Mouse (Mus musculus): ENCODE results near the gene Zfp212. TPM values are rescaled to one million over a fixed set of nuclear protein-coding genes. Genes with fewer than 3 reads are reported as not detected.
A peak's percentile ranks its signal among the peaks of the same experiment; 100 is the strongest.
"Not testable (repeated sequence)": the region's sequence is repeated elsewhere in the genome, so short reads cannot be mapped to it uniquely, and the experiment has no call there.

Zfp212 gene
- polyA plus RNA-seq, 1 experiment from 2014 or later = 9.1 TPM

DNA sequence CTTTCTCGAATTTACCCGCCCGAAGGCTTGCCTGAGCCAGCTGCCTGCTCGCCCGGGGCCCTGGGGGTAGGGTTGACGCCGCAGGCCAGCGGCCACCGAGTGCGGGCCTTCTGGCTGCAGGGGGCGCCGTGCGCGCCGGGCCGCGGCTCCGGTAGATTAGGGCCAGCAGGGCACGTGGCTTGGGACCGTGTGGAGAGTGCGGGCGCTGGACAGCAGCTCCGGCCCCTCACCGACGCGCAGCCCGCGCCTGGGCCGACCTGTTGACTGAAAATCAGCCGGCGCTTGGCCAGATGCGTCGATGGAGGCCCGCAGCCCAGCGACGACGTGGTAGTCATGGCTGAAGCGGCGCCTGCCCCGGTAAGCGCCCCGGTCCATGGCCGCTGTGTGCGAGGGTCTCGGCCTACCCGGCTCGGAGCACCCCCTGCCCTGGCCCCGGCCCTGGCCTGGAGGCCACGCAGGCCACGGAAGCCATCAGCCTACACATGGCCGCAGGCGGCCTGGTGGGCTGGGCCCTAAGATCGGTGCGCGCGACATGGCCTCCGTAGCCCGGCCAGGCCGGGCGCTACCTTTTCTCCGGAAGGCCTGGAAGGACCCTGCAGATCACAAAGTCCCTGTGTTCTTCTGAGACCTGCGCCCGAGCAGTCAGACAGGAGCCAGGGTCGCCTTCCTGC, 22.9 kb downstream of the Zfp212 start:
- Histone ChIP-seq H3K4me2 (peak overlapping the region; percentile 90), H3K9ac (peak overlapping the region; percentile 64), H3K4me1 (replicated peaks) (peaks cover 11% of the 10 kb centered on the region), H3K9me3 (replicated peaks) (no peaks in the 10 kb centered on the region; the same call in 1 of the 2 replicates), H3K27me3 (replicated peaks) (peaks cover 12% of the 10 kb centered on the region), H3K36me3 (peaks cover 14% of the 10 kb centered on the region; the same call in 1 of the 2 replicates), H3K4me3 (peak overlapping the region; percentile 54), H3K27ac (ENCODE audit: poor library complexity, severe bottlenecking) (no peak overlapping the region)
- WGBS = 8% methylated on average over 64 of the region's 64 CpGs
- peak; percentile 89 for ATAC-seq (ENCODE audit: insufficient number of reproducible peaks, low FRiP score)

DNA sequence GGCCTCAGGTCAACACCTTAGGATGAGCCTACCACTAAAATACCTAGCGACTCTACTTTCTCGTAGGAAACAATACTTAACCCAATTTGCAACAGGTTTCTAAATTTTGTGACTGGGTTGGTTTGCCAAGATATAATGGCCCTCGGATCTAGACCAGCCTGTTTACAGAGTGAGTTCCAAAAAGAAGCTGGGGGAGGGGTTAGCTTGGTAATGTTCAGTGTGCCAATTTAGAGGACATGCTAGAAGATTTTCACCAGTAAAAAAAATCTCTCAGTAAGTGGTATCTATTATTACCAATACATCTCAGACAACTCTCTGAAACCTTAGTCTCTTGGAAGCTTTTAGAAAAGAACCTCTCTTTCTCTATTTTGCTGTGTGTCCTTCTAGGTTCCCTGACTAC, 23.4 kb downstream of the Zfp212 start:
- H3K27me3 ChIP-seq (replicated peaks) = peaks cover 13% of the 10 kb centered on the region
- peaks cover 11% of the 10 kb centered on the region for H3K4me1 ChIP-seq (replicated peaks)
- peak overlapping the region; percentile 64 for H3K9ac ChIP-seq
- H3K4me3 ChIP-seq = peak overlapping the region; percentile 54
- 84% methylated on average over 3 of the region's 3 CpGs for WGBS
- ATAC-seq (ENCODE audit: insufficient number of reproducible peaks, low FRiP score) = no peak
- no peak overlapping the region for H3K27ac ChIP-seq (ENCODE audit: poor library complexity, severe bottlenecking)
- H3K9me3 ChIP-seq (replicated peaks) = no peaks in the 10 kb centered on the region; the same call in 1 of the 2 replicates
- peak overlapping the region; percentile 90 for H3K4me2 ChIP-seq
- H3K36me3 ChIP-seq = peaks cover 14% of the 10 kb centered on the region; the same call in 1 of the 2 replicates

DNA sequence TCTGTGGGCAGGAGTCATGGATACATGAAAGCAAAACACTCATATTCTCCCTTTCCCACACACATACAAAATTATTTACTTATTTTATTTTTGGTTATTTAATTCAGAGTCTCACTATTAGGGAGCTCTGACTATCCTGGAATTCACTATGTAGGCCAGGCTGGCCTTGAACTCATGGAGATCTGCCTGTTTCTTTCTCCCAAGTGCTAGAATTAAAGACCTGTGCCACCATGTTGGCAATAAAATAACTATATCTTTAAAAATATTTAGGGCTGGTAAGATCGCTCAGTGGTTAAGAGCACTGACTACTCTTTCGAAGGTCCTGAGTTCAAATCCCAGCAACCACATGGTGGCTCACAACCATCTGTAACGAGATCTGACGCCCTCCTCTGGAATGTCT, 27.1 kb downstream of the Zfp212 start:
- no peak overlapping the region for H3K4me2 ChIP-seq
- H3K27me3 ChIP-seq (replicated peaks) = peaks cover 31% of the 10 kb centered on the region
- no peak for ATAC-seq (ENCODE audit: insufficient number of reproducible peaks, low FRiP score)
- H3K9ac ChIP-seq = no peak overlapping the region
- no peak overlapping the region for H3K4me3 ChIP-seq
- H3K4me1 ChIP-seq (replicated peaks) = peaks cover 11% of the 10 kb centered on the region
- no peaks in the 10 kb centered on the region; the same call in 1 of the 2 replicates for H3K9me3 ChIP-seq (replicated peaks)
- no peak overlapping the region for H3K27ac ChIP-seq (ENCODE audit: poor library complexity, severe bottlenecking)
- WGBS = 93% methylated on average over 4 of the region's 4 CpGs
- H3K36me3 ChIP-seq = peaks cover 14% of the 10 kb centered on the region; the same call in 1 of the 2 replicates

- under 1% methylated on average over 31 of the region's 31 CpGs for WGBS
- peak; percentile 99 for ATAC-seq (ENCODE audit: insufficient number of reproducible peaks, low FRiP score)
- Histone ChIP-seq H3K36me3 (no peaks in the 10 kb centered on the region), H3K4me1 (replicated peaks) (no peaks in the 10 kb centered on the region), H3K9ac (peak within 1 kb of the TSS; percentile 80), H3K4me3 (peak within 1 kb of the TSS; percentile 66), H3K27ac (ENCODE audit: poor library complexity, severe bottlenecking) (no peak within 1 kb of the TSS), H3K4me2 (peak within 1 kb of the TSS; percentile 86), H3K9me3 (replicated peaks) (no peaks in the 10 kb centered on the region), H3K27me3 (replicated peaks) (peaks cover 50% of the 10 kb centered on the region)
Observed at GRCm38 (mm10) chr6:47953191-47953726, 33.0 kb downstream of the Zfp212 start, which contains the start of gene Zfp956. Gene Zfp956, plus strand, starts transcription at chr6:47953390.

DNA sequence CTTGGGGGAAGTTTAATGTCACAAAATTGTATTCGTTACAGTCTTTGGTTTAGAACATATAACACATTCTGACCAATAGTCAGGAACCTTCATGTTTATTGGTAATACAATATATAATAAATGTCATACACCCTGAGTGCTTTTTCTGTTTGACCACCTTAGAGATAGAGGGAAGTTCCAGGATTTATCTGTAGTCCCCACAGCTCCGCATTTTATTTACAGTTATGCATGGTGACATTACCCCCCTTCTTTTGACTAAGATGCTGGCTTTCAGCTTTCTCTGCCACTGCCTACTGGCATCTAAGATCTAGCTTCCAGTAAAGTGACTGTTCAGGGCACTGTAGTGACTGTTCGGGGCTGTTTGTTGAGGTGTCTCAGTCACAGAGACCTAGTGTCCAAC, 34.1 kb downstream of the Zfp212 start:
- no peak overlapping the region for H3K4me3 ChIP-seq

DNA sequence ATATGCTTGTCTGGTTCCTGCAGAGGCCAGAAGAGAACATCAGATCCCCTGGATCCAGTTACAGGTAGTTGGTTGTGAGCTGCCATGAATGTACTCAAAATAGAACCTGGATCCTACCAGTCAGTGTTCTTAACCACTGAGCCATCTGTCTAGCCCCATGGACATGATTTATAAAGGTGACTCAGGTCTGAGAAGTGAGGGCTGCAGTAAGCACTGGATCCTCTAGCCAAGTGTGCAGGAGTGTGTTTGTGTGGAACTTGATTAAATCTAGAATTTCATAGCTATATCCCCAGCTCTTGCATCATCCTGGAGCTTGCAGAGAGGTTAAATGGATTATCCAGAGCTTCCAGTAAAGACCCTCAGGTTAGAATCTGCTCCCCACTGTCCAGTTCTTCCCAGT, 37.5 kb downstream of the Zfp212 start:
- H3K4me3 ChIP-seq = no peak overlapping the region
- H3K27me3 ChIP-seq (replicated peaks) = peaks cover 32% of the 10 kb centered on the region; the same call in 1 of the 2 replicates
- no peaks in the 10 kb centered on the region for H3K36me3 ChIP-seq

More for the DNA sequence above, 34.1 kb downstream of the Zfp212 start:
- no peak overlapping the region for H3K9ac ChIP-seq
- H3K4me2 ChIP-seq = no peak overlapping the region; the same call in 1 of the 2 replicates
- H3K36me3 ChIP-seq = no peaks in the 10 kb centered on the region
- H3K9me3 ChIP-seq (replicated peaks) = no peaks in the 10 kb centered on the region
- no peak for ATAC-seq (ENCODE audit: insufficient number of reproducible peaks, low FRiP score)
- H3K27me3 ChIP-seq (replicated peaks) = peaks cover 44% of the 10 kb centered on the region
- H3K27ac ChIP-seq (ENCODE audit: poor library complexity, severe bottlenecking) = no peak overlapping the region
- no peaks in the 10 kb centered on the region for H3K4me1 ChIP-seq (replicated peaks)
- WGBS = 90% methylated on average over 3 of the region's 3 CpGs

DNA sequence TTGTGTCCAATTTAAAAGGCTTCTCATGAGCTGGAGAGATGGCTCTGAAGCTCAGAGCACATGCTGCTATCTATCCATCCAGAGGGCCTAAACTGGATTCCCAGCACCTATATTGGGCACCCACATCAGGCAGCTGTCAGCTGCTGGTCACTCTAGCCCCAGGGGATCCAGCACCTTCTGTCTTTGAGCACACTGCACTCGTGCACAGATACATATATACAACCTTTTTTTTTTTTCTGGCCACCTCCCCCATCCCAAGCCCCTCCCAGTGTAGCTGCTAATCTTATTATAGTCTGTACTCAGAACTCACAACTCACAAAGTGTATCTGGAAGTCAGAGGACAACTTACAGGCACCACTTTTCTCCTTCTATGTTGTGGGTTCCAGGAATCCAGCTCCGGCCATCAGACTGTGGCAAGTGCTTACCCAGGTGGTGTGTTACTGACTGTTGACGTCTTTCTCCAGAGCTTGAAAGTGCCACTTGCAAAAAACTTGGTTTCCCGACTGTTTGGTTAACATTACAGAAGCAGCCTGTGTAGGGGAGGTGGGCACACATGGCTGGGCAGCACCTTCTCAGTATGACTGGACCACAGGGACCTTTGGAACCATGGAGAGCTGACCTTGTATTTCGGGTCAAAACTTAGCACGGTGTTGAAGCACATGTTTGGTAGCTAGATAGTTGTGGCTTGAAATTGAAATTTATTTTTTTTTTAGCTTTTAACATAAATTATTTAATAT, 40.6 kb downstream of the Zfp212 start:
- no peak overlapping the region for H3K9ac ChIP-seq
- H3K4me3 ChIP-seq = no peak overlapping the region
- H3K27ac ChIP-seq (ENCODE audit: poor library complexity, severe bottlenecking) = no peak overlapping the region
- peaks cover 43% of the 10 kb centered on the region for H3K27me3 ChIP-seq (replicated peaks)
- ATAC-seq (ENCODE audit: insufficient number of reproducible peaks, low FRiP score) = no peak
- H3K4me1 ChIP-seq (replicated peaks) = no peaks in the 10 kb centered on the region
- 84% methylated on average over 6 of the region's 6 CpGs for WGBS
- no peak overlapping the region for H3K4me2 ChIP-seq
- peaks cover 8% of the 10 kb centered on the region; the same call in 1 of the 2 replicates for H3K36me3 ChIP-seq
- no peaks in the 10 kb centered on the region for H3K9me3 ChIP-seq (replicated peaks)

More for the DNA sequence above, 37.5 kb downstream of the Zfp212 start:
- Histone ChIP-seq H3K27ac (ENCODE audit: poor library complexity, severe bottlenecking) (no peak overlapping the region), H3K4me2 (no peak overlapping the region), H3K9ac (no peak overlapping the region), H3K9me3 (replicated peaks) (no peaks in the 10 kb centered on the region), H3K4me1 (replicated peaks) (no peaks in the 10 kb centered on the region)
- no peak for ATAC-seq (ENCODE audit: insufficient number of reproducible peaks, low FRiP score)

DNA sequence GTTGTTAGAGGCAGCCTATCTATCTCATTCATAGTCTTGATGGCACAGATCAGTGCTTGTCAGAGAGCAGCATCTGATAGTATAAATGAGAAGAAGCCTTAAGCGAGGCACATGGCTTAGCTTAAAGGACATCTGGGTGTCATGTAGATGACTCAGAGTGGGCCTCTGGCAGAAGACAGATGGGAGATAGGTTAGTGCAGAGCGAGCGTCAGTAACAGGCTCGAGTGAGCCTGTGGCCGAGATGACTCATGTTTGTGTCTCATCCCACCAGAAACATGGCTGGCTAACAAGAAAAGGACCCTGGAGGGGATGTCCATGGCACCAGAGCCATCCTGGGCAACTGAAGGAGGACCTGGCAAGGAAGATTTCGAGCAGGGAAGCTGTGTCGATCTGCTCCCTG, 42.8 kb downstream of the Zfp212 start:
- Histone ChIP-seq H3K4me2 (no peak overlapping the region), H3K4me3 (no peak overlapping the region), H3K4me1 (replicated peaks) (no peaks in the 10 kb centered on the region), H3K36me3 (peaks cover 8% of the 10 kb centered on the region; the same call in 1 of the 2 replicates), H3K27me3 (replicated peaks) (peaks cover 32% of the 10 kb centered on the region), H3K9me3 (replicated peaks) (no peaks in the 10 kb centered on the region), H3K27ac (ENCODE audit: poor library complexity, severe bottlenecking) (no peak overlapping the region), H3K9ac (no peak overlapping the region)
- WGBS = 70% methylated on average over 7 of the region's 7 CpGs
- ATAC-seq (ENCODE audit: insufficient number of reproducible peaks, low FRiP score) = no peak

DNA sequence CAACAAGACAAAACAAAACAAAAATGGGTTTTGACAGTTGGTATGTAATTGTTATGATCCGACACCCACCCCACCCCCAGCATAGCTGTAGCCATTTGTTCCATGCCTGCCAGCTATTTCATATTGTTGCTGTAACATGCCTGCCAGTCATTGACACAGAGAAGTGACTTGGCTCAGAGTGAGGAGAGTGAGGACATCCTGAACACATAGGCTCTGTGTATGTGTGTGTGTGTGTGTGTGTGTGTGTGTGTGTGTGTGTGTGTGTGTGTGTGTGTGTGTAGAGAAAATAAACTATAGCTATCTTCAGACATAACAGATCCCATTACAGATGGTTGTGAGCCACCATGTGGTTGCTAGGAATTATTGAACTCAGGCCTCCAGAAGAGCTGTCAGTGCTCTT, 47.9 kb downstream of the Zfp212 start:
- H3K4me3 ChIP-seq; ATAC-seq (ENCODE audit: insufficient number of reproducible peaks, low FRiP score); H3K27ac ChIP-seq (ENCODE audit: poor library complexity, severe bottlenecking); H3K4me1 ChIP-seq (replicated peaks); H3K9me3 ChIP-seq (replicated peaks); H3K9ac ChIP-seq; H3K4me2 ChIP-seq; H3K36me3 ChIP-seq: not testable (repeated sequence)
- H3K27me3 ChIP-seq (replicated peaks) = peaks cover 42% of the 10 kb centered on the region
- 70% methylated on average over 1 of the region's 1 CpGs for WGBS

DNA sequence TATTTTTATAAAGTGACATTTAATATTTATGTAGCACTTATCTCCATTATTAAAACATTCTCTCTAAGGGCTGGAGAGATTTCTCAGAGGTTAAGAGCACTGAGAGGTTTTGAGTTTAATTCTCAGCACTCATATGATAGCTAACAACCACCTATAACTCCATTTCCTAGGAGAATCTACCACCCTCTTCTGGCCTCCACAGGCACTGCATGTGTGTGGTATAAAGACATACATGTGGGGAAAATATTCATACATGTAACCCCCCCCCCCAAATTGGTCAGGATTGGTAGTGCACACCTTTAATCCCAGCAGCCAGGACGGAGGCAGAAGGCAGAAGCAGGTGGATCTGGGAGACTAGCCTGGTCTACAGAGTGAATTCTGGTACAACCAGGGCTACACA, 54.3 kb downstream of the Zfp212 start:
- H3K27me3 ChIP-seq (replicated peaks) = peaks cover 58% of the 10 kb centered on the region

GRCm38 (mm10) chr6:47978897-47979368, 58.7 kb downstream of the Zfp212 start:
- Histone ChIP-seq H3K4me2 (no peak overlapping the region), H3K4me1 (replicated peaks) (no peaks in the 10 kb centered on the region), H3K27me3 (replicated peaks) (peaks cover 70% of the 10 kb centered on the region), H3K9me3 (replicated peaks) (0 out of 2 replicates have a peak, but pooled peaks cover 4% of the 10 kb centered on the region), H3K9ac (no peak overlapping the region), H3K36me3 (no peaks in the 10 kb centered on the region), H3K27ac (ENCODE audit: poor library complexity, severe bottlenecking) (no peak overlapping the region), H3K4me3 (no peak overlapping the region)
- ATAC-seq (ENCODE audit: insufficient number of reproducible peaks, low FRiP score) = peak; percentile 76
- WGBS = 14% methylated on average over 6 of the region's 6 CpGs

More for the DNA sequence above, 54.3 kb downstream of the Zfp212 start:
- WGBS = 75% methylated on average over 1 of the region's 1 CpGs
- H3K9me3 ChIP-seq (replicated peaks) = peaks cover 6% of the 10 kb centered on the region; the same call in 1 of the 2 replicates
- no peak overlapping the region for H3K9ac ChIP-seq
- no peaks in the 10 kb centered on the region for H3K36me3 ChIP-seq
- ATAC-seq (ENCODE audit: insufficient number of reproducible peaks, low FRiP score) = no peak
- no peak overlapping the region for H3K27ac ChIP-seq (ENCODE audit: poor library complexity, severe bottlenecking)
- H3K4me3 ChIP-seq = no peak overlapping the region
- no peak overlapping the region for H3K4me2 ChIP-seq
- no peaks in the 10 kb centered on the region for H3K4me1 ChIP-seq (replicated peaks)
